Mouse (Mus musculus) CH12.LX (cell line): Measurements from ENCODE around the gene Dcst2. TPM values are rescaled to one million over a fixed set of nuclear protein-coding genes. Genes with fewer than 3 reads are reported as not detected.
A peak's percentile ranks its signal among the peaks of the same experiment; 100 is the strongest.

Experiments used
- DNase-seq: peaks from one replicate; pipeline ENCODE4 v3.0.0-alpha.2; 2013; ENCODE audit errors: extremely low read depth
- H3K27ac ChIP-seq: 2 replicates; pipeline ENCODE4 v1.5.1; 2012; ENCODE audit warnings: low read depth, mild to moderate bottlenecking, control low read depth, moderate library complexity; ENCODE audit not compliant: insufficient read depth
- H3K27me3 ChIP-seq: replicated peaks from 2 replicates; pipeline ENCODE3; 2012; ENCODE audit warnings: inconsistent platforms
- H3K36me3 ChIP-seq, 2 experiments: replicated peaks in 1 of 2; 2 replicates each; pipeline versions ENCODE3 to v1.6.1; 2012; ENCODE audit warnings: inconsistent platforms in 1 of 2, low read length in 1 of 2, mild to moderate bottlenecking in 1 of 2, mixed read lengths in 1 of 2, moderate library complexity in 1 of 2; ENCODE audit not compliant: control insufficient read depth in 1 of 2, insufficient read depth in 1 of 2
- H3K4me1 ChIP-seq, 2 experiments: 2 replicates each; pipeline ENCODE4 v1.6.1; 2012; ENCODE audit warnings: inconsistent platforms in 1 of 2, moderate library complexity in 1 of 2; ENCODE audit not compliant: insufficient read depth in 2 of 2, control insufficient read depth in 1 of 2
- H3K4me2 ChIP-seq: 2 replicates; pipeline ENCODE4 v1.6.1; 2012; ENCODE audit warnings: low read depth, mild to moderate bottlenecking, control low read depth; ENCODE audit not compliant: poor library complexity, insufficient read depth, severe bottlenecking
- H3K4me3 ChIP-seq, 3 experiments: fragments of 150-350 bp in 1 of 3; sonication (generic) in 1 of 3; replicated peaks in 1 of 3; 2 replicates each; pipeline versions ENCODE3 to v1.5.1; 2011 to 2012; ENCODE audit warnings: low read depth in 2 of 3, low read length in 2 of 3, mild to moderate bottlenecking in 2 of 3, moderate library complexity in 2 of 3, control low read depth in 1 of 3, improper control_type of control experiment in 1 of 3, inconsistent platforms in 1 of 3, mixed read lengths in 1 of 3; ENCODE audit not compliant: poor library complexity in 1 of 3
- H3K79me2 ChIP-seq: replicated peaks from 2 replicates; pipeline ENCODE4 v1.6.1; 2012; ENCODE audit warnings: mild to moderate bottlenecking, moderate library complexity; ENCODE audit not compliant: control insufficient read depth, poor library complexity, insufficient read depth, severe bottlenecking; ENCODE audit errors: extremely low read depth
- H3K9ac ChIP-seq: 2 replicates; pipeline ENCODE4 v1.6.1; 2012; ENCODE audit warnings: low read depth, mild to moderate bottlenecking, control low read depth, moderate library complexity; ENCODE audit not compliant: insufficient read depth
- H3K9me3 ChIP-seq: replicated peaks from 2 replicates; pipeline ENCODE3; 2012; ENCODE audit warnings: low read length, inconsistent platforms, mixed read lengths
- CHD1 ChIP-seq: IDR thresholded peaks from 2 replicates; pipeline ENCODE4 v1.6.1; 2012; ENCODE audit warnings: low read depth, low read length, improper control_type of control experiment, inconsistent platforms
- CHD2 ChIP-seq: IDR thresholded peaks from 2 replicates; pipeline ENCODE4 v1.6.1; 2011; ENCODE audit warnings: low read length, improper control_type of control experiment
- EP300 ChIP-seq: IDR thresholded peaks from 2 replicates; pipeline ENCODE4 v1.6.1; 2011; ENCODE audit warnings: low read length, improper control_type of control experiment
- IRF4 ChIP-seq: IDR thresholded peaks from 2 replicates; pipeline ENCODE4 v1.6.1; 2014; ENCODE audit warnings: low read depth, mild to moderate bottlenecking, inconsistent platforms, low read length, improper control_type of control experiment
- JUN ChIP-seq: IDR thresholded peaks from 2 replicates; pipeline ENCODE4 v1.6.1; 2011; ENCODE audit warnings: low read depth, mild to moderate bottlenecking, low read length, improper control_type of control experiment, moderate library complexity; ENCODE audit not compliant: insufficient read depth
- JUND ChIP-seq: conservative IDR thresholded peaks from 2 replicates; pipeline ENCODE4 v1.6.1; 2011; ENCODE audit warnings: low read depth, low read length, improper control_type of control experiment
- MXI1 ChIP-seq: IDR thresholded peaks from 2 replicates; pipeline ENCODE4 v1.6.1; 2011; ENCODE audit warnings: mild to moderate bottlenecking, low read depth, low read length, improper control_type of control experiment
- MYC ChIP-seq: IDR thresholded peaks from 2 replicates; pipeline ENCODE4 v1.6.1; 2011; ENCODE audit warnings: low read depth, mild to moderate bottlenecking, improper control_type of control experiment, low read length
- NELFE ChIP-seq: IDR thresholded peaks from 2 replicates; pipeline ENCODE4 v1.6.1; 2011; ENCODE audit warnings: low read depth, low read length, improper control_type of control experiment
- NRF1 ChIP-seq: IDR thresholded peaks from 2 replicates; pipeline ENCODE4 v1.6.1; 2014; ENCODE audit warnings: low read depth, mild to moderate bottlenecking, inconsistent platforms, low read length, improper control_type of control experiment, moderate library complexity
- RAD21 ChIP-seq: IDR thresholded peaks from 2 replicates; pipeline ENCODE4 v1.6.1; 2011; ENCODE audit warnings: low read depth, mild to moderate bottlenecking, low read length, improper control_type of control experiment, moderate library complexity
- TBP ChIP-seq: conservative IDR thresholded peaks from 2 replicates; pipeline ENCODE4 v1.6.1; 2011; ENCODE audit warnings: low read depth, low read length, improper control_type of control experiment
- TCF12 ChIP-seq: IDR thresholded peaks from 2 replicates; pipeline ENCODE4 v1.6.1; 2014; ENCODE audit warnings: low read depth, mild to moderate bottlenecking, inconsistent platforms, low read length, improper control_type of control experiment
- ZNF384 ChIP-seq: IDR thresholded peaks from 2 replicates; pipeline ENCODE4 v1.6.1; 2012; ENCODE audit warnings: low read depth, low read length, improper control_type of control experiment, inconsistent platforms
- dilution Hi-C: fragments of 300-500 bp; cut with MboI; formaldehyde crosslinking; loops from 2 replicates; pipeline ENCODE4 v1.14.3; 2020; ENCODE audit warnings: low sequenced_read_pairs; ENCODE audit not compliant: extremely low pct_unique_long_range_greater_than_20kb, extremely low pct_ligation_motif_present
- in situ Hi-C: fragments of 300-500 bp; cut with MboI; formaldehyde crosslinking; loops from 3 replicates; pipeline ENCODE4 v1.14.3; 2019; ENCODE audit warnings: low sequenced_read_pairs, low pct_ligation_motif_present, low pct_unique_long_range_greater_than_20kb, mixed read lengths
- polyA plus RNA-seq: library from polyadenylated mRNA; unstranded; fragments of >175 nt; gene quantifications from 2 replicates; pipeline ENCODE4 v1.2.1, GENCODE M21; 2012; ENCODE audit warnings: low read depth; ENCODE audit not compliant: insufficient read length
- total RNA-seq, 2 experiments: library from RNA; depleted of rRNA; stranded (reverse); fragments of 300-350 nt in 1 of 2; fragments of >200 nt in 1 of 2; gene quantifications; 2 replicates each; pipeline ENCODE4 v1.2.3; 2012 to 2014

The Dcst2 gene
- total and polyA plus RNA-seq, 3 experiments = 0.10 TPM; not detected in 2

- peak; percentile 66 for TF ChIP-seq NELFE
These were observed 34.3 kb downstream of the Dcst2 start (continued) for GRCm38 (mm10) chr3:89395806-89396653.

GRCm38 (mm10) chr3:89396654-89397005 is 34.9 kb downstream of the Dcst2 start:
- Histone ChIP-seq H3K79me2 (peaks cover 9% of the 10 kb centered on the region; the same call in 1 of the 2 replicates), H3K9ac (peak overlapping the region; percentile 55; the same call in 1 of the 2 replicates), H3K27ac (peak overlapping the region; percentile 96), H3K36me3 (peaks cover 18 to 30% of the 10 kb centered on the region in 2 experiments), H3K9me3 (no peaks in the 10 kb centered on the region), H3K27me3 (no peaks in the 10 kb centered on the region), H3K4me2 (peak overlapping the region; percentile 94), H3K4me3 (peak overlapping the region; percentile 44 to 71 (median 54)), H3K4me1 (peaks cover 0 to 34% of the 10 kb centered on the region in 2 experiments; a peak in 3 of 4 replicates)
- DNase-seq = peak; percentile 86
- in situ Hi-C loops = no loop called here
- dilution Hi-C loops = no loop called here
- TF ChIP-seq MYC (peak; percentile 45; the same call in 1 of the 2 replicates), NRF1 (0 out of 2 replicates have a peak, but pooled peaks have one; percentile 5), MXI1 (0 out of 2 replicates have a peak, but pooled peaks have one; percentile 20), CHD1 (no peak), CHD2 (no peak), EP300 (0 out of 2 replicates have a peak, but pooled peaks have one; percentile 58), IRF4 (0 out of 2 replicates have a peak, but pooled peaks have one; percentile 11), TBP (0 out of 2 replicates have a peak, but pooled peaks have one; percentile 59), JUND (0 out of 2 replicates have a peak, but pooled peaks have one; percentile 4)

- peaks cover 52 to 74% of the 10 kb centered on the region in 2 experiments for H3K36me3 ChIP-seq
- H3K4me3 ChIP-seq = no peak overlapping the region
- H3K9me3 ChIP-seq = peaks cover 5% of the 10 kb centered on the region
- no peak overlapping the region for H3K27ac ChIP-seq
- H3K9ac ChIP-seq = no peak overlapping the region
- TF ChIP-seq ZNF384 (no peak), MYC (no peak), EP300 (no peak), JUN (no peak), RAD21 (no peak), TCF12 (no peak)
- H3K79me2 ChIP-seq = no peaks in the 10 kb centered on the region
- dilution Hi-C loops (no loop called here), in situ Hi-C loops (no loop called here)
- no peak for DNase-seq
- H3K4me2 ChIP-seq = no peak overlapping the region
- no peaks in the 10 kb centered on the region for H3K27me3 ChIP-seq
- peaks cover 2 to 47% of the 10 kb centered on the region in 2 experiments; a peak in 3 of 4 replicates for H3K4me1 ChIP-seq
These were observed 39.6 kb downstream of the Dcst2 start for GRCm38 (mm10) chr3:89401329-89401728.
